In genomic region chr15:84299662-84300333, GRCm38 (mm10) we compare ENCODE assay signal across 9 mouse cellular contexts. TPM values are rescaled to one million over a fixed set of nuclear protein-coding genes. Genes with fewer than 3 reads are reported as not detected.
A peak's percentile ranks its signal among the peaks of the same experiment; 100 is the strongest.
DNase-seq lines count a peak whose midpoint lies in the region; ATAC-seq and TF ChIP-seq lines count a peak whose summit lies in the region.
"Had no signal": no experiment of that assay in that cellular context is flagged by ENCODE, and none has a peak within 500 bp of the region (broad histone marks: within the 10 kb centered on the region; RNA-seq: fewer than 3 reads in every experiment).

No protein-coding gene starts in this region.

- H3K27ac ChIP-seq in embryonic facial prominence, embryonic 10.5 days (replicated peaks), result peak overlapping the region; percentile 72
- peak overlapping the region; percentile 69 for H3K27ac ChIP-seq in hindbrain, embryonic 15.5 days (replicated peaks)
- H3K27ac ChIP-seq in neural tube, embryonic 11.5 days (ENCODE audit: low read depth, low read length), result peak overlapping the region; percentile 66
- H3K27ac ChIP-seq in kidney, adult 2 months (ENCODE audit: insufficient read depth, low read depth, low read length), result no peak overlapping the region
- H3K27ac ChIP-seq: heart, embryonic 15.5 days; liver, embryonic 13.5 days had no signal

- H3K9ac ChIP-seq in hindbrain, embryonic 15.5 days, result no peak overlapping the region
- H3K9ac ChIP-seq in neural tube, embryonic 11.5 days (ENCODE audit: low read length), result no peak overlapping the region
- H3K9ac ChIP-seq: heart, embryonic 15.5 days; liver, embryonic 13.5 days had no signal

- TF ChIP-seq CTCF in brain, embryonic 14.5 days (IDR thresholded peaks at IDR 0.05; ENCODE audit: borderline replicate concordance, extremely low read depth, insufficient read depth, insufficient read length), result no peak
- no peak for TF ChIP-seq CTCF in kidney, adult 2 months (conservative IDR thresholded peaks at IDR 0.05; ENCODE audit: insufficient read depth, insufficient read length, low read depth, low read length)

- H3K4me2 ChIP-seq in hindbrain, embryonic 15.5 days, result peak overlapping the region; percentile 24
- H3K4me2 ChIP-seq in neural tube, embryonic 11.5 days (ENCODE audit: low read depth), result no peak overlapping the region
- H3K4me2 ChIP-seq: heart, embryonic 15.5 days; liver, embryonic 13.5 days had no signal

- TF ChIP-seq POLR2A in brain, embryonic 14.5 days (IDR thresholded peaks at IDR 0.05; ENCODE audit: borderline replicate concordance, extremely low read depth, insufficient read depth, insufficient read length, poor library complexity, severe bottlenecking), result no peak
- TF ChIP-seq POLR2A in kidney, adult 2 months (IDR thresholded peaks at IDR 0.05; ENCODE audit: low read depth, low read length), result no peak

- H3K9me3 ChIP-seq in embryonic facial prominence, embryonic 10.5 days, result no peaks in the 10 kb centered on the region
- no peaks in the 10 kb centered on the region for H3K9me3 ChIP-seq in hindbrain, embryonic 15.5 days
- H3K9me3 ChIP-seq in neural tube, embryonic 11.5 days (ENCODE audit: control insufficient read depth, low read length), result no peaks in the 10 kb centered on the region
- H3K9me3 ChIP-seq: heart, embryonic 15.5 days; liver, embryonic 13.5 days had no signal

- ATAC-seq in hindbrain, embryonic 15.5 days (ENCODE audit: low FRiP score, low read depth), result peak; percentile 66
- peak; percentile 45; the same call in 1 of the 2 replicates for ATAC-seq in neural tube, embryonic 11.5 days (ENCODE audit: insufficient read depth, low FRiP score, low TSS enrichment)

- peak; percentile 92 for DNase-seq in brain, embryonic 14.5 days (ENCODE audit: low read depth)
- peak; percentile 47 for DNase-seq in embryonic facial prominence, embryonic 10.5 days (ENCODE audit: low spot score)
- peak; percentile 78 for DNase-seq in neural tube, embryonic 11.5 days (ENCODE audit: low spot score)
- DNase-seq in adipocyte (ENCODE audit: low spot score), result no peak
- no peak for DNase-seq in kidney, adult 2 months
- no peak for DNase-seq in urinary bladder, postnatal 4 days (ENCODE audit: low spot score in 2 of 2)
- DNase-seq: liver, embryonic 13.5 days had no signal

- H3K4me3 ChIP-seq in embryonic facial prominence, embryonic 10.5 days, result 0 out of 2 replicates have a peak overlapping the region, but pooled peaks have one; percentile 1
- no peak overlapping the region for H3K4me3 ChIP-seq in hindbrain, embryonic 15.5 days
- H3K4me3 ChIP-seq in neural tube, embryonic 11.5 days (ENCODE audit: low read depth, low read length), result no peak overlapping the region
- no peak overlapping the region for H3K4me3 ChIP-seq in kidney, adult 2 months (ENCODE audit: insufficient read depth, low read depth, low read length)
- H3K4me3 ChIP-seq: heart, embryonic 15.5 days; liver, embryonic 13.5 days had no signal

- H3K36me3 ChIP-seq in embryonic facial prominence, embryonic 10.5 days (replicated peaks), result peaks cover 8% of the 10 kb centered on the region; the same call in 1 of the 2 replicates
- no peaks in the 10 kb centered on the region for H3K36me3 ChIP-seq in hindbrain, embryonic 15.5 days
- H3K36me3 ChIP-seq in neural tube, embryonic 11.5 days (ENCODE audit: control insufficient read depth, insufficient read depth, low read length), result no peaks in the 10 kb centered on the region
- no peaks in the 10 kb centered on the region for H3K36me3 ChIP-seq in kidney, adult 2 months (ENCODE audit: control insufficient read depth, insufficient read depth, low read length)

- 16% methylated on average over 9 of the region's 9 CpGs for whole genome bisulfite sequencing in embryonic facial prominence, embryonic 10.5 days
- WGBS in hindbrain, embryonic 15.5 days, result 14% methylated on average over 9 of the region's 9 CpGs
- 26% methylated on average over 8 of the region's 9 CpGs for WGBS in neural tube, embryonic 11.5 days
- WGBS in kidney, adult 2 months, result 61% methylated on average over 9 of the region's 9 CpGs

- peaks cover 35% of the 10 kb centered on the region for H3K27me3 ChIP-seq in embryonic facial prominence, embryonic 10.5 days (replicated peaks; ENCODE audit: low read depth, poor library complexity, severe bottlenecking)
- no peaks in the 10 kb centered on the region for H3K27me3 ChIP-seq in hindbrain, embryonic 15.5 days
- no peaks in the 10 kb centered on the region for H3K27me3 ChIP-seq in neural tube, embryonic 11.5 days (ENCODE audit: control insufficient read depth, insufficient read depth, low read length)
- no peaks in the 10 kb centered on the region for H3K27me3 ChIP-seq in kidney, adult 2 months (replicated peaks; ENCODE audit: control insufficient read depth, insufficient read depth, low read length)
- H3K27me3 ChIP-seq: heart, embryonic 15.5 days; liver, embryonic 13.5 days had no signal

- H3K4me1 ChIP-seq in embryonic facial prominence, embryonic 10.5 days, result peaks cover 73% of the 10 kb centered on the region
- peaks cover 65% of the 10 kb centered on the region for H3K4me1 ChIP-seq in hindbrain, embryonic 15.5 days (replicated peaks)
- H3K4me1 ChIP-seq in neural tube, embryonic 11.5 days (ENCODE audit: control insufficient read depth, insufficient read depth, low read length), result peaks cover 54% of the 10 kb centered on the region
- no peaks in the 10 kb centered on the region for H3K4me1 ChIP-seq in kidney, adult 2 months (ENCODE audit: control insufficient read depth, insufficient read depth, low read length)

RNA-seq across cellular contexts. Expression of gene Parvg, which starts 24.0 kb away (rescaled TPM):
- 1.3 and 1.5 TPM in 2 replicates for polyA plus RNA-seq in brain, embryonic 14.5 days (2012; rRNA removed)
- 0.70 and 1.0 TPM in 2 replicates for polyA plus RNA-seq in embryonic facial prominence, embryonic 10.5 days (2016; fragmentation: Nextera tagmentation; extraction: Ambion mirVana)
- polyA plus RNA-seq in hindbrain, embryonic 15.5 days (2015; fragmentation: Nextera tagmentation; extraction: Ambion mirVana), result 1.0 and 1.8 TPM in 2 replicates
- polyA plus RNA-seq in neural tube, embryonic 11.5 days (2014; fragmentation: Nextera tagmentation; extraction: Ambion mirVana), result 0.53 and 0.78 TPM in 2 replicates
- polyA plus RNA-seq in kidney, adult 2 months (2012; rRNA removed), result 1.5 and 4.5 TPM in 2 replicates

Comparison
In these comparisons a context has a peak if more than half of its experiments do, and no peak if none do; other contexts are left out.
1. DNase-seq: peak in brain, embryonic 14.5 days (single experiment), embryonic facial prominence, embryonic 10.5 days (single experiment) and neural tube, embryonic 11.5 days (single experiment); none in adipocyte (single experiment), kidney, adult 2 months (single experiment) and urinary bladder, postnatal 4 days (0 of 2).